In genomic region chr1:152165490-152165905, GRCm38 (mm10) we compare ENCODE assay signal across 7 mouse cellular contexts.
DNase-seq lines count a peak whose midpoint lies in the region; ATAC-seq lines count a peak whose summit lies in the region.

No protein-coding gene starts in this region.

- WGBS in embryonic facial prominence, embryonic 14.5 days = 63% methylated on average over 5 of the region's 5 CpGs
- WGBS in neural tube, embryonic 11.5 days = 56% methylated on average over 5 of the region's 5 CpGs

- ATAC-seq in embryonic facial prominence, embryonic 14.5 days (ENCODE audit: low read depth) = peak; percentile 48; the same call in 1 of the 2 replicates
- peak; percentile 77 for ATAC-seq in neural tube, embryonic 11.5 days (ENCODE audit: insufficient read depth, low FRiP score, low TSS enrichment)

- H3K36me3 ChIP-seq in embryonic facial prominence, embryonic 14.5 days (ENCODE audit: control insufficient read depth, insufficient read depth, low read length) = no peaks in the 10 kb centered on the region
- H3K36me3 ChIP-seq in neural tube, embryonic 11.5 days (ENCODE audit: control insufficient read depth, insufficient read depth, low read length) = no peaks in the 10 kb centered on the region

- no peak overlapping the region for H3K4me2 ChIP-seq in embryonic facial prominence, embryonic 14.5 days (ENCODE audit: low read depth, low read length)
- H3K4me2 ChIP-seq in neural tube, embryonic 11.5 days (ENCODE audit: low read depth) = no peak overlapping the region

- no peak overlapping the region for H3K4me3 ChIP-seq in embryonic facial prominence, embryonic 14.5 days (ENCODE audit: low read depth, low read length)
- H3K4me3 ChIP-seq in neural tube, embryonic 11.5 days (ENCODE audit: low read depth, low read length) = no peak overlapping the region

- DNase-seq in cerebellum, adult 9-11 months = peak; percentile 91
- DNase-seq in embryonic facial prominence, embryonic 14.5 days (ENCODE audit: low spot score) = no peak
- peak; percentile 48 for DNase-seq in layer of hippocampus, adult 9-11 months
- DNase-seq in neural tube, embryonic 11.5 days (ENCODE audit: low spot score) = peak; percentile 68
- DNase-seq in gastrocnemius, adult 18-20 months (ENCODE audit: low spot score) = no peak
- no peak for DNase-seq in spleen, postnatal 36 days (ENCODE audit: low spot score in 2 of 2)
- no peak for DNase-seq in kidney, adult 11 months

- no peak overlapping the region; the same call in 1 of the 2 replicates for H3K27ac ChIP-seq in embryonic facial prominence, embryonic 14.5 days (replicated peaks; ENCODE audit: low read depth, low read length)
- H3K27ac ChIP-seq in neural tube, embryonic 11.5 days (ENCODE audit: low read depth, low read length) = peak overlapping the region; percentile 60

- peaks cover 13% of the 10 kb centered on the region for H3K4me1 ChIP-seq in embryonic facial prominence, embryonic 14.5 days (ENCODE audit: control insufficient read depth, insufficient read depth, low read length)
- peaks cover 3% of the 10 kb centered on the region for H3K4me1 ChIP-seq in neural tube, embryonic 11.5 days (ENCODE audit: control insufficient read depth, insufficient read depth, low read length)

- no peak overlapping the region for H3K9ac ChIP-seq in embryonic facial prominence, embryonic 14.5 days (ENCODE audit: low read depth, low read length)
- H3K9ac ChIP-seq in neural tube, embryonic 11.5 days (ENCODE audit: low read length) = no peak overlapping the region

- no peaks in the 10 kb centered on the region for H3K27me3 ChIP-seq in embryonic facial prominence, embryonic 14.5 days (replicated peaks; ENCODE audit: control insufficient read depth, insufficient read depth, low read length)
- no peaks in the 10 kb centered on the region for H3K27me3 ChIP-seq in neural tube, embryonic 11.5 days (ENCODE audit: control insufficient read depth, insufficient read depth, low read length)

- no peaks in the 10 kb centered on the region for H3K9me3 ChIP-seq in embryonic facial prominence, embryonic 14.5 days (ENCODE audit: control insufficient read depth, low read length)
- no peaks in the 10 kb centered on the region for H3K9me3 ChIP-seq in neural tube, embryonic 11.5 days (ENCODE audit: control insufficient read depth, low read length)

Comparison
In these comparisons a context has a peak if more than half of its experiments do, and no peak if none do; other contexts are left out.
1. DNase-seq: peak in cerebellum, adult 9-11 months (single experiment), layer of hippocampus, adult 9-11 months (single experiment) and neural tube, embryonic 11.5 days (single experiment); none in embryonic facial prominence, embryonic 14.5 days (single experiment), gastrocnemius, adult 18-20 months (single experiment), spleen, postnatal 36 days (0 of 2) and kidney, adult 11 months (single experiment).